Mouse (Mus musculus) liver, adult (tissue): ENCODE data around the gene Pef1.

Experiments
- GATA4 ChIP-seq: IDR thresholded peaks from 2 replicates; pipeline ENCODE4 v1.6.1; 2014; ENCODE audit warnings: mild to moderate bottlenecking, low read length; ENCODE audit not compliant: insufficient replicate concordance

Gene Pef1

GRCm38 (mm10) chr4:130120752-130121151, 18.4 kb downstream of the Pef1 start:
- no peak for TF ChIP-seq GATA4

- TF ChIP-seq GATA4: no peak
Measured at GRCm38 (mm10) chr4:130121560-130121959, 19.2 kb downstream of the Pef1 start.

GRCm38 (mm10) chr4:130123020-130123419, 20.7 kb downstream of the Pef1 start:
- TF ChIP-seq GATA4: no peak

- TF ChIP-seq GATA4: no peak
Measured at GRCm38 (mm10) chr4:130124110-130124509, 21.8 kb downstream of the Pef1 start.

- TF ChIP-seq GATA4: no peak
Measured at GRCm38 (mm10) chr4:130125164-130125563, 22.8 kb downstream of the Pef1 start.

GRCm38 (mm10) chr4:130125935-130126334, 23.6 kb downstream of the Pef1 start:
- TF ChIP-seq GATA4: no peak

- TF ChIP-seq GATA4: no peak
Measured at GRCm38 (mm10) chr4:130128907-130129306, 26.5 kb downstream of the Pef1 start.

- no peak for TF ChIP-seq GATA4
Measured at GRCm38 (mm10) chr4:130130082-130130481, 27.7 kb downstream of the Pef1 start.

- TF ChIP-seq GATA4: no peak
Measured at GRCm38 (mm10) chr4:130130641-130131350, 28.4 kb downstream of the Pef1 start.

GRCm38 (mm10) chr4:130131448-130132105, 29.2 kb downstream of the Pef1 start:
- no peak for TF ChIP-seq GATA4

GRCm38 (mm10) chr4:130133399-130133798, 31.0 kb downstream of the Pef1 start:
- no peak for TF ChIP-seq GATA4

- TF ChIP-seq GATA4: no peak
Measured at GRCm38 (mm10) chr4:130138441-130139213, 36.3 kb downstream of the Pef1 start.

GRCm38 (mm10) chr4:130139214-130139492, 36.8 kb downstream of the Pef1 start, which contains the start of gene Hcrtr1:
TSS of gene Hcrtr1 (minus strand) at chr4:130139359.
- no peak for TF ChIP-seq GATA4

GRCm38 (mm10) chr4:130140992-130141402, 38.6 kb downstream of the Pef1 start:
- no peak for TF ChIP-seq GATA4

- no peak for TF ChIP-seq GATA4
Measured at GRCm38 (mm10) chr4:130141786-130142185, 39.4 kb downstream of the Pef1 start.

- TF ChIP-seq GATA4: no peak
Measured at GRCm38 (mm10) chr4:130148405-130148804, 46.0 kb downstream of the Pef1 start.
